Mouse (Mus musculus) R1 (cell line): ENCODE measurements around the gene Dner.

ENCODE experiments used
- DNase-seq: peaks from one replicate; pipeline ENCODE4 v3.0.0-alpha.2; 2018; ENCODE audit warnings: low read depth, low spot score

The Dner gene

GRCm38 (mm10) chr1:84443640-84444039 is 252.4 kb downstream of the Dner start:
- DNase-seq, result no peak

GRCm38 (mm10) chr1:84443050-84443449 is 253.0 kb downstream of the Dner start:
- DNase-seq, result no peak

GRCm38 (mm10) chr1:84441419-84441818 is 254.6 kb downstream of the Dner start:
- no peak for DNase-seq

- DNase-seq, result no peak
Measured at GRCm38 (mm10) chr1:84437565-84437964, 258.5 kb downstream of the Dner start.

- no peak for DNase-seq
Measured at GRCm38 (mm10) chr1:84436281-84436680, 259.7 kb downstream of the Dner start.

- no peak for DNase-seq
Measured at GRCm38 (mm10) chr1:84433291-84433980, 262.6 kb downstream of the Dner start.

GRCm38 (mm10) chr1:84432311-84432710 is 263.7 kb downstream of the Dner start:
- no peak for DNase-seq

- no peak for DNase-seq
Measured at GRCm38 (mm10) chr1:84428331-84428730, 267.7 kb downstream of the Dner start.

- no peak for DNase-seq
Measured at GRCm38 (mm10) chr1:84427757-84428156, 268.3 kb downstream of the Dner start.

GRCm38 (mm10) chr1:84426679-84427078 is 269.3 kb downstream of the Dner start:
- no peak for DNase-seq

GRCm38 (mm10) chr1:84422881-84423280 is 273.1 kb downstream of the Dner start:
- peak; percentile 16 for DNase-seq

GRCm38 (mm10) chr1:84421845-84422244 is 274.2 kb downstream of the Dner start:
- no peak for DNase-seq

GRCm38 (mm10) chr1:84419416-84419815 is 276.6 kb downstream of the Dner start:
- DNase-seq, result no peak

- peak; percentile 35 for DNase-seq
Measured at GRCm38 (mm10) chr1:84418511-84418910, 277.5 kb downstream of the Dner start.

GRCm38 (mm10) chr1:84417761-84418238 is 278.2 kb downstream of the Dner start:
- DNase-seq, result no peak

- no peak for DNase-seq
Measured at GRCm38 (mm10) chr1:84417276-84417675, 278.7 kb downstream of the Dner start.

- no peak for DNase-seq
Measured at GRCm38 (mm10) chr1:84414464-84414863, 281.6 kb downstream of the Dner start.

GRCm38 (mm10) chr1:84409514-84409913 is 286.5 kb downstream of the Dner start:
- DNase-seq, result no peak

- DNase-seq, result no peak
Measured at GRCm38 (mm10) chr1:84408873-84409272, 287.1 kb downstream of the Dner start.

GRCm38 (mm10) chr1:84406891-84407290 is 289.1 kb downstream of the Dner start:
- DNase-seq, result peak; percentile 68

GRCm38 (mm10) chr1:84405551-84406290 is 290.3 kb downstream of the Dner start:
- peak; percentile 49 for DNase-seq

- DNase-seq, result peak; percentile 28
Measured at GRCm38 (mm10) chr1:84404880-84405279, 291.1 kb downstream of the Dner start.

GRCm38 (mm10) chr1:84402154-84402553 is 293.9 kb downstream of the Dner start:
- DNase-seq, result no peak
